Mouse (Mus musculus) large intestine, adult 2 months (tissue): ENCODE data around the gene Rpl34. TPM values are rescaled to one million over a fixed set of nuclear protein-coding genes. Genes with fewer than 3 reads are reported as not detected.

Source experiments
- DNase-seq: peaks from one replicate; pipeline ENCODE4 v3.0.0-alpha.2; 2012; ENCODE audit warnings: low read depth, low spot score
- WGBS: fragments of 180-500 bp; shearing (Covaris S2); methylation state at CpG from one replicate; pipeline ENCODE4 v1.1.7; 2018; 5-methylcytosine and 5-hydroxymethylcytosine counted together
- polyA plus RNA-seq: library from polyadenylated mRNA; depleted of rRNA; stranded (reverse); fragments of >200 nt; gene quantifications from 2 replicates; pipeline ENCODE4 v1.2.3, GENCODE M21; 2012

Rpl34 gene
- polyA plus RNA-seq, 1 experiment, result 2,456 TPM

DNA sequence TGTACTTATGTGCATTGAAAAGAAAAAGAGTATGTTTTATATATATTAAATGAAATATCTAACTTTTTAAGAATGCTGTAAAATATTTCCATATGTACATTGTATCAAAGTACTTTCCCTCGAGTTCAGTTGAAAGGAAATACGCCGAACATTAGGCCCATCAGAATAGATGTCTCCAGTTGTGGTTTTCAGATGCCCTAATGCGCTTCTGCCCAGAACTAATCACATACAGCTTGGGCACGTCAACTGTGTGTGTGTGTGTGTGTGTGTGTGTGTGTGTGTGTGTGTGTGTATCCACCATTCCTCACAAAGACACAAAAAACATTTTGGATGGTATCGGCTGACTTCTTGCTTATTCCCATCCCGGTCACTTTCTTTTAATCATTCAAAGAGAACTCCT is 13.6 kb downstream of the Rpl34 start:
- 88% methylated on average over 7 of the region's 7 CpGs for WGBS
- DNase-seq, result no peak

DNA sequence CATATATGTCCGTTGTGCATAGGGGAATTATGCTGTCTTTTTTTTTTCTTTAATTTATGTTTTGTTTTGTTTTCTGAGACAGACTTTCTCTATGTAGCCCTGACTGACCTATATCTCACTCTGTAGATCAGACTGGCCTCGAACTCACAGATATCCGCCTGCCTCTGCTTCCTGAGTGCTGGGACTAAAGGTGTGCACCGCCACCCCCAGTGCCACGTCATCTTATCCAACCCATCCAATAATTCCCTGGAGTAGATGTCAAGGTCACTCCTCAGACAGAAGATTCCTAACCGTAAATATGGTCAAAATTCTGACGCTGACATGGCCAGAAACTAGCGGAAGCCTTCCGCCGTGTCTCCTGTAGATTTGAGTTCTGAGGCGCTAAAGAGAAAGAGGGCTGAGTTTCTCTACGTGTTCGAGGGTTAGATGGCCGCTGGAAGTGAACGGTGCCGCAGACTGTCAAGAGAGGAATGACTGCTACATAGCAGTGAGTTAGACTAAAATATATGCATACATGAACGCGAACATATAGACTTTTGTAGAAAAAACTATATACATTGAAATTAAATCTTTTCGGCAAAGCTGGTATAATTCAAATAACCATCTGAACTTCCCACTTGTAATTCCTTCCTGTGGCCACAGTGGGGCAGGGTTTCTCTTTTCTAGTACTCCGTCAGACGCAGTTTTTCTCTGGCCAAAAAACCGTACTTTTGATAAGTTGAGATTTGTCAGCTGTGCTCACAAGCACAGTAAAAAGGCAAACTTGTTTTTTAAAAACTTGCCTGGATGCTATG is 15.2 kb downstream of the Rpl34 start:
- WGBS, result 6% methylated on average over 22 of the region's 22 CpGs
- no peak for DNase-seq

GRCm38 (mm10) chr3:130712891-130713290 is 17.3 kb downstream of the Rpl34 start:
- no peak for DNase-seq
- 17% methylated on average over 6 of the region's 6 CpGs for WGBS

DNA sequence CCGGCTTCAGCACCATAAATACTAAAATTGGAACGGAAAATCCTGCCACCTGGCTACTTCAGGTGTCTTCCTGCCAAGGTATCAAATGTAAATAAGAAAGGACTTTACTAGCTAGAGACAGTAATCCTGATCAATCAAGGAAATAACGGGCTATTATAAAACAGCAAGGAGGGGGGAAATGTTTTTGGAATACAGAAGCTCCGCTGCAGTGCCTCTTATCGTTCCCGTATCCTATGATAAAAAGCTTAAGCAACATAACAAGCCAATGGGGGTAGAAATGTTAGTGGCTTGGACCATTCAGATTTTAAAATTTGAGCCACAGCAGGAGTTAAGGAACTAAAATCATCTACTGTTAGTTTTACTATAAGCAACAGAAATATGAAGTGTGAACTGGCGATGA is 20.1 kb downstream of the Rpl34 start:
- 24% methylated on average over 7 of the region's 7 CpGs for WGBS
- DNase-seq, result no peak

DNA sequence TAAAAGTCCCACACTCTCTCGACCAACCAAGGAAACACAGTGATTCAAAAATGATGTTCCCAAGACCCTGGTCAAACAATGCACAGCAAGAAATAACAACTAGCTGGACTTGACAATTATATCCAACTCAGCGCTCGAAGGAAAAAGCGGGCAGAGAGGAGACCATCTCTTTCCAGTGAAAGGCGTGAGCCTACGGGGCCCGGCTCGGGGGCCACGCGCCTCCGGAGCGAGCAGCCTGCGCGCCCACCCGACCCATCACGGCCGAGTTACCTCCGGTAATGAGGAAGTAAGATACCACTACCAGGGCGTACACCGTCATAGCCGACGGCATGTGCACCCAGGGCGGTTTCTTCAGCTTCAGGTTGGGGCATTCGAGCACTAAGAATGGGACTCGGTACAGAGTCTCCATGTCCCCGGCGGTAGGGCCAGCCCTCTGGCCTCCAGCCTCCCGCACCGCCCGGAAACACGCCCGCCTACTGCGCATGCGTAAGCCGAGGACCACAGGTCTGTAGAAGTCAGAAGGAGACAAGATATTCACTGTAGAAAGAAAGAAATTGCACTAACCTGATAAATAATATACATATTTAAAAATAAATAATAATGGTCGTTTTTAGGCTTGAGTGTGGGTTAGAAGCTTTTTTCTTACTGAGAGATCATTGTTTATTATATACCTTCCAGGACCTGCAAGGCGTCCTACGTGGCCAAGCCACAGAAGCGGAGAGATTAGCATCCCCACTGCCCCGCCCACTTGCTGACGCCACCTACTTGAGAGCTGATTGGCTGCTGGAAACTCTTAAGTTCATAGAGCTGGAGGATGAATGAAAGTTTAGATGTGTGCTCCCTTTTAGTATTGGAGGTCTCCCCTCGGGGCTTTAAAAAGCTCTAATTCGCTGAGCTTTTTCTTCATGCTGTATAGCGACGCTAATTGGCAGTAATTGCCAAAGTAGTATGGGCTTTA is 21.0 kb downstream of the Rpl34 start, which contains the start of gene Ostc:
Gene Ostc (minus strand): TSS at position 478 of the 958 bp plus-strand sequence.
- WGBS, result under 1% methylated on average over 45 of the region's 45 CpGs
- peak; percentile 98 for DNase-seq

DNA sequence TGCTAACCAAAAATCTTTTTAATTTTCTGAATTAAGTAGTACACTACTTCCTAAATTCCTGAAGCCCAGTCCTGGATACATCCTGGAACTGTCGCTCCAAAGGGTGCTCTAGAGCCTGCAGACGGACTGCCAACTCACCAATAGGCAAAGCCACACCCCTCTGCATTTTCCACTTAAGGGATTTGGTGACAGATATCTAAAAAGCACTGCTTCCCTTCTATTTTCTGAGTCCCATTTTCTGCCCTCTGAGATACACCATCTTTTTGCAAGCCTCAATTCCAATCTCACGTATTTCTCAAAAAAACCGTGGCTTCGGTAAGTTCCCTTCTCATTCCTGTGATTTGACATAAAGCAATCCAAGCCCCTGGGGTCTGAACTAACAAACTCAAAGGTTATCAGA is 21.7 kb downstream of the Rpl34 start:
- 0% methylated on average over 5 of the region's 5 CpGs for WGBS
- no peak for DNase-seq

- WGBS, result 72% methylated on average over 6 of the region's 6 CpGs
- no peak for DNase-seq
Observed at GRCm38 (mm10) chr3:130702289-130702688, 27.9 kb downstream of the Rpl34 start.

- WGBS, result 77% methylated on average over 4 of the region's 4 CpGs
- no peak for DNase-seq
Observed at GRCm38 (mm10) chr3:130697622-130698021, 32.6 kb downstream of the Rpl34 start.

GRCm38 (mm10) chr3:130694705-130695104 is 35.5 kb downstream of the Rpl34 start:
- 88% methylated on average over 7 of the region's 7 CpGs for WGBS
- DNase-seq, result no peak

DNA sequence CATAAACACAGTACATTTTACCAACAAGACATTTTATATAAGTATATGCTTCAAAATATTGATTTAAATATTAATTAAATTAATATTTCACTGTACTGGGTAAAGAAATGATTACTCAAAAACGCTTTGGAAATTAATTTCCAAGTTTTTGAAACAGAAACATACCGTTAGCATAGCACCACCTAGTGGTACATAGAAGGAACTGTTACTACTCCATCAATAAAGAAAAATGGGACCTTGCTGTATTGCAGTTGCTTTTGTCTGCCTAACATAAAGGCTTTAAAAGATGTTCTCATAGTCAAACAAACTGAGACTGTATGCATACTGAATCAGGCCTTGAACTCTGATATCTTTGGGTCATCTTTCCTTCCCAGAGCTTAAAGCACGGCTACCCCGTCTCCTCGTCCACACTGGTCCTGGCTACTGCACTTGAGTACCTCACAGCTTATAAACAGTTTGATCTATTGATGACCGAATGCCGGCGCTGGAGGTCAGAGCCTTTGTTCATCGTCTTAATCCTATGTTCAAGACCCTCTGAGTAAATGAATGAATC is 36.1 kb downstream of the Rpl34 start:
- 63% methylated on average over 9 of the region's 9 CpGs for WGBS
- no peak for DNase-seq

DNA sequence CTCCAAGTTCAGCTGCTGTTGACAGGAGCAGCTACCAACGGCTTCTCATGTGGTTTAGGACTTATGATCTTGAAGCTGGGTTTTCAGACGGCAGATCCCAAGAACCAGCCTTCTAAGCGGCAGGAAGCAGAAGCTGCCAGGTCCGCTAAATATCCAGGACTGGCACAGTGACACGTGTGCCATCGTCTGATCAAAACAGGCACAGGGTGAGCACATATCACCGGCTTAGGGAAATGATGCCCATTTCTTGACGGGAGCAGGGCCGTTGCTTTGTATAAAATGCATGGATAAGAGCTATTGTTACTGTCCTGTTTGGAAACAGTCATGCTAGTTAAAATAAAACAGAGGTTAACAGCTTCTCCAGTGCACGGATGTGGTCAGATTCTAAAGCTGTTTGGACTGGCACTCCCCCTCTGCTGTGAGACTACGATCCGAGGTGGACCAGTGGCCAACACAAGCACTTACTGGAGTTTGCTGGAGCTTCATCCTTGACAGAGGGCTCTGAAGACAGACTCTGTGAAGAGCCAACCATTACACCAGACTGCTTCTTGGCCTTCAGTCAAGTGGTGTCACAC is 38.5 kb downstream of the Rpl34 start:
- no peak for DNase-seq
- 8% methylated on average over 12 of the region's 12 CpGs for WGBS

DNA sequence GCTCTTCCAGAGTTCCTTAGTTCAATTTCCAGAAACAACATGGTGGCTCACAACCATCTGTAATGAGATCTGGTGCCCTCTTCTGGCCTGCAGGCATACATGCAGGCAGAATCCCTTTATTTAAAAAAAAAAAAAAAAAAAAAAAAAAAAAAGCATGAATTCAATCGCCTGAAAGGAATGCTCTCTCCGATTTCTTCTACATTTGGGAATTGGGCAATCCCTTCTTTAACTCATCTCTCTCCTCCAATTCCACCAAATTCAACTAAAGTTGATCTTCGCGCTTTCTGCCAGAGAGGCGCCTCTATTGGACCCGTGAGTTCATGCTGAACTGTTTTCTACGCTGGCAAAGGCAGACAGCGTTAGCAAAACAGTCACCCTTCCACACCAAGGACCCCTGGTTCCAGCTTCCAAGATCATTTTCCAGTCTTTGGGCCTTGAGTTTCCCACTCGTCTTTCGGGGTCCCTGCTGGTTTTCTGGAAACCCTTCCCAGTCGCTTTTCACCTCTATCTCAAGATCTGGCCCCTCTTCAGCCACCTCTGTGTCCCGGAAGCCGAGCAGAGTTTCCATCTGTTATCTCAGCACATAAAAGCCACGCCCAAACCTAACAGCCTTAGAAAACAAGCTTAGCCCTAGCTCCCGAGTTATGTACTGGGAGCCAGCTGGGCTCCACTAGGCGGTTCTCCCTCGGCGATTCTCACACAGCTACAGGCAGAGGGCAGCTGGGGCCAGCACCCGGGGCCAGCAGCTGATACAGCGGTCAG is 39.2 kb downstream of the Rpl34 start:
- WGBS, result 5% methylated on average over 20 of the region's 20 CpGs
- DNase-seq, result no peak

GRCm38 (mm10) chr3:130689630-130690029 is 40.6 kb downstream of the Rpl34 start:
- 10% methylated on average over 12 of the region's 12 CpGs for WGBS
- no peak for DNase-seq

DNA sequence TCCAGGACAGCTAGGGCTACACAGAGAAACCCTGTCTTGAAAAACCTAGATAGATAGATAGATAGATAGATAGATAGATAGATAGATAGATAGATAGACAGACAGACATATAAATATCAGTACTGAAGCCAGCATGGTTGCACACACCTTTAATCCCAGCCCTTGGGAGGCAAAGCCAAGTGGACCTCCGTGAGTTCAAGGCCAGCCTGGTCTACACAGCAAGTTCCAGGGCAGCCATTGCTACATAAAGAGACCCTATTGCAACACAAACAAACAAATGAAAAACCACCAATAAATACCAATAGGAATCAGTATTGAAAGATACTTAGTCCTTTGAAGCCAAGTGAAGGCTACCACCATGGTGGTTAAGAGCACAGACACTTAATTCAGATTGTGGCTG is 43.1 kb downstream of the Rpl34 start:
- no peak for DNase-seq
- 95% methylated on average over 1 of the region's 1 CpGs for WGBS

GRCm38 (mm10) chr3:130685014-130685366 is 45.2 kb downstream of the Rpl34 start:
- no peak for DNase-seq
- whole genome bisulfite sequencing, result 81% methylated on average over 8 of the region's 8 CpGs

DNA sequence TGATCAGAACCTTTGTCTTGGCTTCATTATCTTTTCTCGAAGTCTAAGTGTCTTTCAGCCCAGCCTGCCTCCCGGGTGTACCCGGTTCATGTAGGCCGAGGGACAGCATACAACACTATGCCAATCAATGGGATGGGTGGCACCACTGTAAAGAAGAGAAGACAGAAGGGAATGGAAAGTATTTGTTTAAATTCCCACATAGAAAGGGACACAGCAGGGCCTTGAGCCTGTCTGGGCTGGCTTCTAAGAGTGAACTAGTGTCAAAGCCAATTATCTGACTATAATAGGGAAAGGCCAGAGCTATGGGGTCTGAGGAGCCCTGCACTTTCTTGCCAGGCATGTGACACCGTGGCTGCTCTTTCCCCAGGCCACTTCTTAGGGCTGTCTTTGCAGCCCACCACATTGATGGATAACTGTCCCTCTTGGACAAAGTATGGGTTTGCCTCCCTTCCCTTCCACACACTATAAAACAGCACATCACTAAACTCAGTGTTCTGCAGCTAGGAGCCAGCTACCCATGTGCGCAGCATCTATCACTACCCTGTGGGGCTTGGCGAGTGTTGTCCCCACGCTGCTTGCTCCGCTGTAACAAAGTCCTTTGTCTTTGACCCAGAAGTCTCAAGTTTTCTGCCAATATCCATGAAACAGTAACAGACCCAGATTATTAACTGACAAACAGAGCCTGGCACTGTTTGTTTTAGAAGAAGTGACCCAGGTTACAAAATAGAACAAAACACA is 45.8 kb downstream of the Rpl34 start:
- 87% methylated on average over 9 of the region's 9 CpGs for WGBS
- DNase-seq, result no peak

DNA sequence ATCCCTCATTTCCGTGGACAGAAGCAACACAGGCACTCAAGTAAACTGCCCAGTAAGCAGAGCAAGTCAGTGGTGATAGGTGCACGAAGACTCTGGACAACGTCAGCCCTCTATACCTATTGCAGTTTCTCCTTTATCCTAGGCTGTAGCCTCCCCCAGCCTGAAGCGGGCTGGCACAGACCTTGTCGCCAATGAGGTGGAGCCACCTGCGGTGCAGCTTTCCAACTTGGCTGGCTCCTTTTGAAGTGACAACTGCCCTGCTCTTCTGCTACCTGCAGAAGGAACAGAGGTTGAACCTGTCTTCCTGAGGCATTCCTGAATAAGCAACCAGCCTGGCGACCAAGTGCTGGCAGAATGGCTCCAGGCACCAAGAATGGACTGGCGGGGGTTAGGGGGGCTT is 46.4 kb downstream of the Rpl34 start:
- 87% methylated on average over 8 of the region's 8 CpGs for WGBS
- no peak for DNase-seq

DNA sequence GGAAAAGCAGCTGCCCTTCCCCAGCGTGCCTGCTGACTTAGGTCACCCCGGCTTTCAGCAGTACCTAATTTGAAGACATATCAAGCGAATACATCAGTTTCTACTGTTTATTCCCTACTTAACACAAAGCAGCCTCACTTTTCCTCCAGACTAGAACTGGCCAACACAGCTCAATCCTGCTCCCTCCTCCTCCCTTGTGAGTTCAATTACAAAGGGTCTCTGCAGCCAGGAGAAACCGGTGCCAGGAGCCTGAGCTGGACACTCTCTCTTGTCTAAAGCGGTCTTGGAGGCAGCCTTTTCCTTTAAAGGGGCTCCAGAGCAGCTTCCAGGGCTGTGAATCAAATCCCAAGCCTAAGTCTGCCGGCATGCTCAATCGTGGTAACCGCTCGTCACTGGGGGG is 48.0 kb downstream of the Rpl34 start:
- no peak for DNase-seq

GRCm38 (mm10) chr3:130681226-130681625 is 49.0 kb downstream of the Rpl34 start:
- no peak for DNase-seq
- WGBS, result 81% methylated on average over 2 of the region's 2 CpGs

More for the DNA sequence above, 48.0 kb downstream of the Rpl34 start:
- 81% methylated on average over 9 of the region's 9 CpGs for WGBS
